Mouse (Mus musculus) heart, postnatal 0 days (tissue): ENCODE data around the gene Ss18l2.

ENCODE experiments used
- CTCF ChIP-seq: IDR thresholded peaks from 2 replicates; pipeline ENCODE4 v1.5.1; 2016; ENCODE audit warnings: antibody characterized with exemption, control low read depth, low read depth
- EP300 ChIP-seq: IDR thresholded peaks from 2 replicates; pipeline ENCODE4 v1.6.1; 2016; ENCODE audit warnings: antibody characterized with exemption, low read depth

- TF ChIP-seq CTCF: no peak
- TF ChIP-seq EP300: no peak
Measured at GRCm38 (mm10) chr9:121672311-121672710, 37.8 kb upstream of the Ss18l2 start.
